8 mouse cellular contexts compared by ENCODE assay signal in the genomic region with DNA sequence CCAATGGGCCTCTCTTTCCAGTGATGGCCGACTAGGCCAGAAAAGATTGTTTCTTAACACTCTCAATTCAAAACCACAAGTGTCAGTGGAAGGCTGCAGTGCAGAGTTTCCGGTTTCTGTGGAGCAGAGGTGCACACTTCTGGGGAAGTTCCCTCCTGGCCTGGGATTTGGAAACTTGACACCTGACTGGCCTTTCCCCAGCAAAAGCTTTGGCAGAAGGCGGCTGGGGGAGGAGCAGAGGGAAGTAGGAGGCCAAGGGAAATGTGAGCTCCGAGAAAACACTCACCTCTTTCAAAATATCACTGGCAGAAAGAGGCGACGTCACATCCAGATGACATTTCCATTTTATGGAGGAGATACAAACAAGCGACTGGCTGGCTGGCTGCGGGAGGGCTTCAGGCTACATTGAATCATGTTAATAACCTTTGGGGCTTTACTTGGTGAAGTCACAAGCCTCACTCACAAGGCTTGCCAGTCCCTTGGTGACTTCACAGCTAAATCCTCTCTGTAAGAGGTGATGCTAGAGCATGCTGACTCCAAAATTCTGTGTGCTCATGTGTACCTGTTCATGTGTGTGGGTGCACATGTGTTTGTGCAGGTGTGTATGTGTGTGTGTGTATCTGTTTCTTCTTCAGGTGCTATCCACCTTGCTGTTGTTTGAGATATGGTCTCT. TPM values are rescaled to one million over a fixed set of nuclear protein-coding genes. Genes with fewer than 3 reads are reported as not detected.
A peak's percentile ranks its signal among the peaks of the same experiment; 100 is the strongest.
DNase-seq lines count a peak whose midpoint lies in the region; ATAC-seq lines count a peak whose summit lies in the region.

No protein-coding gene starts in this region.

- no peak overlapping the region for H3K9ac ChIP-seq in heart, embryonic 11.5 days (ENCODE audit: low read depth, low read length)
- no peak overlapping the region for H3K9ac ChIP-seq in neural tube, embryonic 11.5 days (ENCODE audit: low read length)

- peaks cover 23% of the 10 kb centered on the region for H3K4me1 ChIP-seq in heart, embryonic 11.5 days (ENCODE audit: control insufficient read depth, insufficient read depth, low read length)
- H3K4me1 ChIP-seq in neural tube, embryonic 11.5 days (ENCODE audit: control insufficient read depth, insufficient read depth, low read length) = no peaks in the 10 kb centered on the region

- H3K36me3 ChIP-seq in heart, embryonic 11.5 days (ENCODE audit: control insufficient read depth, insufficient read depth, low read length) = no peaks in the 10 kb centered on the region
- H3K36me3 ChIP-seq in neural tube, embryonic 11.5 days (ENCODE audit: control insufficient read depth, insufficient read depth, low read length) = no peaks in the 10 kb centered on the region

- WGBS in heart, embryonic 11.5 days (ENCODE audit: insufficient replicate concordance) = 10% methylated on average over 8 of the region's 8 CpGs
- WGBS in neural tube, embryonic 11.5 days = 12% methylated on average over 8 of the region's 8 CpGs

- H3K27me3 ChIP-seq in heart, embryonic 11.5 days (ENCODE audit: control insufficient read depth, insufficient read depth, low read length) = no peaks in the 10 kb centered on the region
- H3K27me3 ChIP-seq in neural tube, embryonic 11.5 days (ENCODE audit: control insufficient read depth, insufficient read depth, low read length) = no peaks in the 10 kb centered on the region

- no peaks in the 10 kb centered on the region for H3K9me3 ChIP-seq in heart, embryonic 11.5 days (replicated peaks; ENCODE audit: control insufficient read depth, low read length)
- no peaks in the 10 kb centered on the region for H3K9me3 ChIP-seq in neural tube, embryonic 11.5 days (ENCODE audit: control insufficient read depth, low read length)

- H3K4me2 ChIP-seq in heart, embryonic 11.5 days = no peak overlapping the region
- no peak overlapping the region for H3K4me2 ChIP-seq in neural tube, embryonic 11.5 days (ENCODE audit: low read depth)

- peak; percentile 44 for DNase-seq in ES-CJ7 (ENCODE audit: low read depth, low spot score)
- peak; percentile 54 for DNase-seq in kidney, postnatal 14 days
- DNase-seq in neural tube, embryonic 11.5 days (ENCODE audit: low spot score) = peak; percentile 51
- no peak for DNase-seq in right cerebral cortex, postnatal 4 days
- DNase-seq in layer of hippocampus, adult 9-11 months = no peak

- H3K27ac ChIP-seq in heart, embryonic 11.5 days (ENCODE audit: low read depth, low read length) = peak overlapping the region; percentile 67
- no peak overlapping the region for H3K27ac ChIP-seq in neural tube, embryonic 11.5 days (ENCODE audit: low read depth, low read length)

- ATAC-seq in common myeloid progenitor, adult 5-6 weeks (replicated peaks; ENCODE audit: low read depth, poor library complexity, severe bottlenecking) = peak; percentile 77
- no peak for ATAC-seq in heart, embryonic 11.5 days (replicated peaks; ENCODE audit: insufficient number of reproducible peaks, low FRiP score, low TSS enrichment)
- ATAC-seq in neural tube, embryonic 11.5 days (ENCODE audit: insufficient read depth, low FRiP score, low TSS enrichment) = no peak
- ATAC-seq in megakaryocyte-erythroid progenitor cell, adult 5-6 weeks (replicated peaks; ENCODE audit: low FRiP score, low TSS enrichment, poor library complexity, severe bottlenecking) = no peak

- no peak overlapping the region for H3K4me3 ChIP-seq in heart, embryonic 11.5 days (ENCODE audit: low read depth, low read length)
- H3K4me3 ChIP-seq in neural tube, embryonic 11.5 days (ENCODE audit: low read depth, low read length) = no peak overlapping the region

RNA-seq across cellular contexts. Expression of a gene that starts 18.3 kb away (rescaled TPM):
- total RNA-seq in common myeloid progenitor, adult 5-6 weeks (2017) = not detected in 2 replicates
- polyA plus RNA-seq in heart, embryonic 11.5 days (2014; fragmentation: Nextera tagmentation; extraction: Ambion mirVana) = 0.21 and 0.56 TPM in 2 replicates
- polyA plus RNA-seq in neural tube, embryonic 11.5 days (2014; fragmentation: Nextera tagmentation; extraction: Ambion mirVana) = 0.28 TPM in 1 of 2 replicates, not detected in the other
- total RNA-seq in megakaryocyte-erythroid progenitor cell, adult 5-6 weeks (2014; fragmentation: Nextera tagmentation) = not detected in 2 replicates
- total RNA-seq in megakaryocyte-erythroid progenitor cell, adult 5-6 weeks (2017) = not detected in 2 replicates

RNA-seq across cellular contexts. Expression of a gene that starts 26.4 kb away (rescaled TPM):
- 40.2 and 42.2 TPM in 2 replicates for total RNA-seq in common myeloid progenitor, adult 5-6 weeks (2017)
- 5.4 and 9.8 TPM in 2 replicates for polyA plus RNA-seq in heart, embryonic 11.5 days (2014; fragmentation: Nextera tagmentation; extraction: Ambion mirVana)
- 6.9 and 7.8 TPM in 2 replicates for polyA plus RNA-seq in neural tube, embryonic 11.5 days (2014; fragmentation: Nextera tagmentation; extraction: Ambion mirVana)
- 34.5 and 39.3 TPM in 2 replicates for total RNA-seq in megakaryocyte-erythroid progenitor cell, adult 5-6 weeks (2014; fragmentation: Nextera tagmentation)
- 20.8 and 33.5 TPM in 2 replicates for total RNA-seq in megakaryocyte-erythroid progenitor cell, adult 5-6 weeks (2017)

RNA-seq across cellular contexts. Expression of a gene that starts 54.6 kb away (rescaled TPM):
- total RNA-seq in common myeloid progenitor, adult 5-6 weeks (2017) = not detected in 2 replicates
- 2.0 and 2.6 TPM in 2 replicates for polyA plus RNA-seq in heart, embryonic 11.5 days (2014; fragmentation: Nextera tagmentation; extraction: Ambion mirVana)
- polyA plus RNA-seq in neural tube, embryonic 11.5 days (2014; fragmentation: Nextera tagmentation; extraction: Ambion mirVana) = 0.95 and 1.1 TPM in 2 replicates
- total RNA-seq in megakaryocyte-erythroid progenitor cell, adult 5-6 weeks (2014; fragmentation: Nextera tagmentation) = not detected in 2 replicates
- total RNA-seq in megakaryocyte-erythroid progenitor cell, adult 5-6 weeks (2017) = not detected in 2 replicates

Comparison
In these comparisons a context has a peak if more than half of its experiments do, and no peak if none do; other contexts are left out.
1. DNase-seq: peak in ES-CJ7 (single experiment), kidney, postnatal 14 days (single experiment) and neural tube, embryonic 11.5 days (single experiment); none in right cerebral cortex, postnatal 4 days (single experiment) and layer of hippocampus, adult 9-11 months (single experiment).